Mouse (Mus musculus) neural tube, embryonic 15.5 days (tissue): ENCODE measurements around the gene Dcaf11. TPM values are rescaled to one million over a fixed set of nuclear protein-coding genes. Genes with fewer than 3 reads are reported as not detected.

Experiments
- ATAC-seq: fragments of 200-750 bp; cut with Nextera tagmentation; 2 replicates; pipeline ENCODE4 v1.8.0; 2017; ENCODE audit warnings: mild to moderate bottlenecking, moderate TSS enrichment, moderate library complexity; ENCODE audit not compliant: low FRiP score
- H3K27ac ChIP-seq: fragments of 300-500 bp; sonication (generic); replicated peaks from 2 replicates; pipeline ENCODE4 v1.5.1; 2015; ENCODE audit warnings: mild to moderate bottlenecking, inconsistent platforms
- H3K27me3 ChIP-seq: fragments of 300-500 bp; sonication (generic); replicated peaks from 2 replicates; pipeline ENCODE4 v1.6.1; 2015; ENCODE audit warnings: inconsistent platforms
- H3K36me3 ChIP-seq: fragments of 300-500 bp; sonication (generic); 2 replicates; pipeline ENCODE4 v1.6.1; 2015; ENCODE audit warnings: inconsistent platforms
- H3K4me1 ChIP-seq: fragments of 300-500 bp; sonication (generic); 2 replicates; pipeline ENCODE4 v1.6.1; 2015; ENCODE audit warnings: inconsistent platforms
- H3K4me2 ChIP-seq: fragments of 300-500 bp; sonication (generic); 2 replicates; pipeline ENCODE4 v1.6.1; 2015; ENCODE audit warnings: inconsistent platforms, mild to moderate bottlenecking, moderate library complexity
- H3K4me3 ChIP-seq: fragments of 300-500 bp; sonication (generic); replicated peaks from 2 replicates; pipeline ENCODE4 v1.5.1; 2015; ENCODE audit warnings: mild to moderate bottlenecking, inconsistent platforms
- H3K9ac ChIP-seq: fragments of 300-500 bp; sonication (generic); replicated peaks from 2 replicates; pipeline ENCODE4 v1.6.1; 2015; ENCODE audit warnings: mild to moderate bottlenecking, inconsistent platforms
- H3K9me3 ChIP-seq: fragments of 300-500 bp; sonication (generic); replicated peaks from 2 replicates; pipeline ENCODE4 v1.6.1; 2016; ENCODE audit warnings: inconsistent platforms
- WGBS: fragments of 180-500 bp; shearing (Covaris S2); methylation state at CpG from one replicate; pipeline ENCODE4 v1.1.7; 2015; ENCODE audit warnings: mixed read lengths; 5-methylcytosine and 5-hydroxymethylcytosine counted together
- polyA plus RNA-seq: library from polyadenylated mRNA; unstranded; fragments of >200 nt; fragmentation: Nextera tagmentation; extraction: Ambion mirVana; gene quantifications from 2 replicates; pipeline ENCODE4 v1.2.1, GENCODE M21; 2015

Dcaf11 gene
- polyA plus RNA-seq, 1 experiment from 2014 or later: 102 TPM

GRCm38 (mm10) chr14:55576376-55576775 lies 16.6 kb downstream of the Dcaf11 start:
- WGBS: 83% methylated on average over 16 of the region's 16 CpGs
- no peak overlapping the region for H3K27ac ChIP-seq
- H3K4me3 ChIP-seq: no peak overlapping the region
- no peaks in the 10 kb centered on the region for H3K9me3 ChIP-seq
- H3K4me1 ChIP-seq: peaks cover 18% of the 10 kb centered on the region
- H3K9ac ChIP-seq: no peak overlapping the region
- H3K27me3 ChIP-seq: no peaks in the 10 kb centered on the region
- peaks cover 14% of the 10 kb centered on the region for H3K36me3 ChIP-seq
- no peak overlapping the region for H3K4me2 ChIP-seq
- no peak for ATAC-seq

DNA sequence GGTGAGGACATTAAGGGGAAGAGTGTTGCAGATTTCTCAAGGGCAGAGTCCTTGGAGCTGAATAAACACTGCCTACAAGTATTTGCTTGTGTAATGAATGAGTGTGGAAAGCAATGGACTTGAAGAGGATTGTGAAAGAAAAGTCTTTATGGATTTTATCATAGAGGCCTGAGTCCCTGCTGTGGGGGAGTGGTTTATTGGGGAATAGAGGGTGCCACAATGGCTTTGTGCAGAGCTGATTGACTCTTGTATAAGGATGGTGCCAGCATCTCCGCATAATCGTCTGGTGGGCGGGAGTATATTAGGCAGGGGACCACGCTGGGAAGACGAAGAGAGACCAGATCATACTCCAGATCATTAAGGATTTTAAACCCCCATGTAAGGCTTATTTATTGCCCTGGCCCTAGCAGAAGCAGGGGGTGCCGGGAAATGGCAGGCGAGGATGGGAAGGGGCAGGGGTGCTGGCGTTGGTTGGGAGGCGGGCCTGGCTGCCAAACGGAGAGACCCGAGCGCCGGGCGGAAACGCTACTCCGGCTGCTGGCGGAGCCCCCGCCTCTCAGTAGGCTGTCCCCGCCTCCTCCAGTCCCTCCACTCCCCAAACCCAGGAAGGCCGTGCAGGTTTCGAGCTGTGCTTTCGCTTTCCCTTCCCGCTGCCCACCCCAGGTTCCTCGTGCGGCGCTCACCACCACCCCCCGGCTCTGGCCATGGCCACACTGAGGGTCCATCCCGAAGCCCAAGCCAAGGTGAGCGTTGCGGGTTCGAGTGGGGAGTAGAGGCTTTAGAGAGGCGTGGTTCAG lies 18.3 kb downstream of the Dcaf11 start, which contains the start of gene Psme1:
Psme1 (plus strand) TSS at position 253 of the 797 bp plus-strand sequence.
- peak within 1 kb of the TSS; percentile 87 for H3K9ac ChIP-seq
- peaks cover 18% of the 10 kb centered on the region for H3K4me1 ChIP-seq
- peak within 1 kb of the TSS; percentile 91 for H3K4me2 ChIP-seq
- no peaks in the 10 kb centered on the region for H3K27me3 ChIP-seq
- ATAC-seq: peak; percentile 92
- peak within 1 kb of the TSS; percentile 89 for H3K27ac ChIP-seq
- peaks cover 21% of the 10 kb centered on the region for H3K36me3 ChIP-seq
- peak within 1 kb of the TSS; percentile 74 for H3K4me3 ChIP-seq
- no peaks in the 10 kb centered on the region for H3K9me3 ChIP-seq
- WGBS: under 1% methylated on average over 32 of the region's 32 CpGs

- H3K4me2 ChIP-seq: peak overlapping the region; percentile 91
- H3K9me3 ChIP-seq: no peaks in the 10 kb centered on the region
- WGBS: 34% methylated on average over 6 of the region's 6 CpGs
- peak overlapping the region; percentile 74 for H3K4me3 ChIP-seq
- H3K27me3 ChIP-seq: no peaks in the 10 kb centered on the region
- ATAC-seq: peak; percentile 51
- peaks cover 18% of the 10 kb centered on the region for H3K4me1 ChIP-seq
- H3K9ac ChIP-seq: peak overlapping the region; percentile 87
- H3K27ac ChIP-seq: peak overlapping the region; percentile 89
- peaks cover 21% of the 10 kb centered on the region for H3K36me3 ChIP-seq
Measured at GRCm38 (mm10) chr14:55578668-55579269, 19.0 kb downstream of the Dcaf11 start.

GRCm38 (mm10) chr14:55579511-55580496 lies 20.0 kb downstream of the Dcaf11 start:
- Histone ChIP-seq H3K4me1 (peaks cover 22% of the 10 kb centered on the region), H3K36me3 (peaks cover 21% of the 10 kb centered on the region), H3K4me3 (no peak overlapping the region), H3K9ac (no peak overlapping the region), H3K27ac (no peak overlapping the region), H3K4me2 (0 out of 2 replicates have a peak overlapping the region, but pooled peaks have one; percentile 91), H3K9me3 (no peaks in the 10 kb centered on the region), H3K27me3 (no peaks in the 10 kb centered on the region)
- ATAC-seq: no peak
- 89% methylated on average over 23 of the region's 23 CpGs for WGBS

GRCm38 (mm10) chr14:55580731-55581130 lies 20.9 kb downstream of the Dcaf11 start:
- no peak overlapping the region for H3K4me2 ChIP-seq
- peaks cover 21% of the 10 kb centered on the region for H3K36me3 ChIP-seq
- no peak overlapping the region for H3K9ac ChIP-seq
- no peak for ATAC-seq
- 95% methylated on average over 16 of the region's 16 CpGs for WGBS
- no peak overlapping the region for H3K27ac ChIP-seq
- H3K4me3 ChIP-seq: no peak overlapping the region
- peaks cover 32% of the 10 kb centered on the region for H3K4me1 ChIP-seq
- no peaks in the 10 kb centered on the region for H3K9me3 ChIP-seq
- H3K27me3 ChIP-seq: no peaks in the 10 kb centered on the region

DNA sequence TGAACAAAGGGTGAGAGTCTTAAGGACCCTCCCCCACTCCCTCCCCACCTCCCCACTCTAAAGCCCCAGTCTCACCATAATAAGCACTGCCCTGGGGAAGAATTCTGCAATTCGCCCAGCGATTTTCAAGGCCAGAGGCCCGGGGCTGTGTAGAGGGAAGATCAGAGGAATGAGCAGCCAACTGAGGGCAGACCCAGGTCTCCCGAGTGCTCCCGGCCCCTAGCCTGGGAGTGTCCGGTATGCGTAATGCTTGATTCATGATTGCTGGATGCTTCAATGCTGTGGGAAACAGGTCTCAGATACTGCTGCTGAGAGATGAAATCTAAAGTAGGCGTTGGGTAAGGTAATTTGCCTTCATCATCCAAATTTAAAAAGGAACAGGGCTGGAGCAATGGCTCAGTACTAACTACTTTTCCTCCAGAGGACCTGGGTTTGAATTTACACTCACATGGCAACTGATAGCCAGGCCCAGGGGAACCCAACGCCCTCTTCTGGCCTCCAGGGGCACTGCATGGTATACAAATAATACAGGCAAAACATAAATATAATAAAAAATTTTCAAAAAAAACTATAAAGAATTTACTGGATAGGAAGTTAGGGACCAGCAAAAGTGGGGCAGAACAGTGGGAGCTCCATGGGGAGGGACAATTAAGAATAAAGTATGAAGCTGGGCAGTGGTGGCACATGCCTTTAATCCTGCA lies 22.3 kb downstream of the Dcaf11 start:
- peaks cover 23% of the 10 kb centered on the region for H3K36me3 ChIP-seq
- ATAC-seq: no peak
- H3K9me3 ChIP-seq: no peaks in the 10 kb centered on the region
- H3K4me3 ChIP-seq: no peak overlapping the region
- no peak overlapping the region for H3K27ac ChIP-seq
- H3K27me3 ChIP-seq: no peaks in the 10 kb centered on the region
- peaks cover 32% of the 10 kb centered on the region for H3K4me1 ChIP-seq
- H3K4me2 ChIP-seq: no peak overlapping the region
- no peak overlapping the region for H3K9ac ChIP-seq
- 79% methylated on average over 9 of the region's 9 CpGs for whole genome bisulfite sequencing

- Histone ChIP-seq H3K4me2 (peak overlapping the region; percentile 76), H3K4me1 (peaks cover 19% of the 10 kb centered on the region), H3K9ac (peak overlapping the region; percentile 68), H3K27me3 (no peaks in the 10 kb centered on the region), H3K9me3 (no peaks in the 10 kb centered on the region), H3K4me3 (peak overlapping the region; percentile 55), H3K27ac (peak overlapping the region; percentile 70), H3K36me3 (peaks cover 33% of the 10 kb centered on the region)
- 36% methylated on average over 5 of the region's 5 CpGs for WGBS
- no peak for ATAC-seq
Measured at GRCm38 (mm10) chr14:55584303-55584701, 24.5 kb downstream of the Dcaf11 start.

- Histone ChIP-seq H3K36me3 (peaks cover 33% of the 10 kb centered on the region), H3K9me3 (no peaks in the 10 kb centered on the region), H3K27me3 (no peaks in the 10 kb centered on the region), H3K4me1 (peaks cover 21% of the 10 kb centered on the region), H3K9ac (peak within 1 kb of the TSS; percentile 68), H3K4me3 (peak within 1 kb of the TSS; percentile 55), H3K27ac (peak within 1 kb of the TSS; percentile 70), H3K4me2 (peak within 1 kb of the TSS; percentile 76)
- ATAC-seq: peak; percentile 82
- WGBS: 3% methylated on average over 43 of the region's 43 CpGs
Measured at GRCm38 (mm10) chr14:55584702-55585565, 25.1 kb downstream of the Dcaf11 start, which contains the start of gene Emc9. TSS of gene Emc9 (minus strand) at chr14:55585302.

- no peaks in the 10 kb centered on the region for H3K27me3 ChIP-seq
- 65% methylated on average over 6 of the region's 6 CpGs for WGBS
- H3K9ac ChIP-seq: no peak overlapping the region
- ATAC-seq: no peak
- H3K36me3 ChIP-seq: peaks cover 27% of the 10 kb centered on the region
- H3K4me3 ChIP-seq: peak overlapping the region; percentile 55
- H3K4me1 ChIP-seq: peaks cover 27% of the 10 kb centered on the region
- no peaks in the 10 kb centered on the region for H3K9me3 ChIP-seq
- peak overlapping the region; percentile 76 for H3K4me2 ChIP-seq
- no peak overlapping the region for H3K27ac ChIP-seq
Measured at GRCm38 (mm10) chr14:55585566-55585960, 25.8 kb downstream of the Dcaf11 start.

- Histone ChIP-seq H3K27ac (no peak overlapping the region), H3K9ac (no peak overlapping the region), H3K4me3 (no peak overlapping the region), H3K27me3 (no peaks in the 10 kb centered on the region), H3K4me1 (peaks cover 28% of the 10 kb centered on the region), H3K36me3 (peaks cover 21% of the 10 kb centered on the region), H3K4me2 (no peak overlapping the region), H3K9me3 (no peaks in the 10 kb centered on the region)
- no peak for ATAC-seq
- 96% methylated on average over 2 of the region's 2 CpGs for WGBS
Measured at GRCm38 (mm10) chr14:55586149-55586548, 26.3 kb downstream of the Dcaf11 start.
